Mouse (Mus musculus) ES-Bruce4 (cell line): Measurements from ENCODE around the gene Stk24. TPM values are rescaled to one million over a fixed set of nuclear protein-coding genes. Genes with fewer than 3 reads are reported as not detected.

Source experiments
- H3K27ac ChIP-seq: 2 replicates; pipeline ENCODE4 v1.5.1; 2012; ENCODE audit warnings: low read length, inconsistent platforms; ENCODE audit not compliant: insufficient read depth
- H3K27me3 ChIP-seq: 2 replicates; pipeline ENCODE4 v1.6.1; 2012; ENCODE audit warnings: mild to moderate bottlenecking, low read length, inconsistent platforms; ENCODE audit not compliant: control insufficient read depth, poor library complexity, insufficient read depth, severe bottlenecking
- H3K36me3 ChIP-seq: 2 replicates; pipeline ENCODE4 v1.6.1; 2012; ENCODE audit warnings: inconsistent platforms, mild to moderate bottlenecking, low read length, moderate library complexity; ENCODE audit not compliant: control insufficient read depth, poor library complexity, insufficient read depth, severe bottlenecking
- H3K4me1 ChIP-seq: one replicate; pipeline ENCODE4 v1.8.1; 2011; ENCODE audit warnings: low read length; ENCODE audit not compliant: control insufficient read depth, insufficient read depth
- H3K4me3 ChIP-seq: 2 replicates; pipeline ENCODE4 v1.5.1; 2011; ENCODE audit warnings: low read depth, mild to moderate bottlenecking, low read length
- H3K9ac ChIP-seq: 2 replicates; pipeline ENCODE4 v1.6.1; 2012; ENCODE audit warnings: low read depth, mild to moderate bottlenecking, inconsistent platforms; ENCODE audit not compliant: poor library complexity, severe bottlenecking
- H3K9me3 ChIP-seq: replicated peaks from 2 replicates; pipeline ENCODE4 v1.6.1; 2012; ENCODE audit warnings: mild to moderate bottlenecking, low read length, inconsistent platforms; ENCODE audit not compliant: control insufficient read depth, poor library complexity, insufficient read depth, severe bottlenecking
- CTCF ChIP-seq: IDR thresholded peaks from one replicate; pipeline ENCODE4 v1.8.1; 2011; ENCODE audit warnings: low read depth, low read length
- EP300 ChIP-seq: IDR thresholded peaks from 2 replicates; pipeline ENCODE4 v1.6.1; 2011; ENCODE audit warnings: low read depth, low read length; ENCODE audit not compliant: insufficient read depth
- POLR2A ChIP-seq: IDR thresholded peaks from one replicate; pipeline ENCODE4 v1.8.1; 2011; ENCODE audit warnings: low read length; ENCODE audit not compliant: insufficient read depth
- polyA plus RNA-seq: library from polyadenylated mRNA; stranded (reverse); fragments of >200 nt; gene quantifications from 2 replicates; pipeline ENCODE4 v1.2.4, GENCODE M21; 2011; ENCODE audit warnings: low read depth; ENCODE audit not compliant: missing spikeins, insufficient read depth, insufficient read length

The Stk24 gene
- polyA plus RNA-seq, 1 experiment: 135 TPM

GRCm38 (mm10) chr14:121347134-121347533 lies 32.7 kb downstream of the Stk24 start:
- no peak overlapping the region for H3K4me3 ChIP-seq
- no peak overlapping the region for H3K9ac ChIP-seq
- no peaks in the 10 kb centered on the region for H3K9me3 ChIP-seq
- no peak overlapping the region for H3K27ac ChIP-seq
- H3K27me3 ChIP-seq: no peaks in the 10 kb centered on the region
- H3K36me3 ChIP-seq: no peaks in the 10 kb centered on the region
- peaks cover 2% of the 10 kb centered on the region for H3K4me1 ChIP-seq
- TF ChIP-seq POLR2A (no peak), CTCF (no peak), EP300 (no peak)

GRCm38 (mm10) chr14:121346654-121347053 lies 33.2 kb downstream of the Stk24 start:
- Histone ChIP-seq H3K4me1 (peaks cover 2% of the 10 kb centered on the region), H3K4me3 (no peak overlapping the region), H3K9ac (no peak overlapping the region), H3K9me3 (no peaks in the 10 kb centered on the region), H3K36me3 (no peaks in the 10 kb centered on the region), H3K27me3 (no peaks in the 10 kb centered on the region), H3K27ac (no peak overlapping the region)
- no peak for TF ChIP-seq EP300
- TF ChIP-seq POLR2A: no peak
- no peak for TF ChIP-seq CTCF

- Histone ChIP-seq H3K4me1 (peaks cover 2% of the 10 kb centered on the region), H3K27me3 (no peaks in the 10 kb centered on the region), H3K9me3 (no peaks in the 10 kb centered on the region), H3K27ac (no peak overlapping the region), H3K9ac (no peak overlapping the region), H3K4me3 (no peak overlapping the region), H3K36me3 (no peaks in the 10 kb centered on the region)
- TF ChIP-seq POLR2A (no peak), CTCF (peak; percentile 34)
Measured at GRCm38 (mm10) chr14:121346053-121346452, 33.8 kb downstream of the Stk24 start.

- Histone ChIP-seq H3K27me3 (no peaks in the 10 kb centered on the region), H3K36me3 (no peaks in the 10 kb centered on the region), H3K9me3 (no peaks in the 10 kb centered on the region), H3K27ac (no peak overlapping the region; the same call in 1 of the 2 replicates), H3K9ac (no peak overlapping the region), H3K4me1 (peaks cover 2% of the 10 kb centered on the region), H3K4me3 (no peak overlapping the region)
- TF ChIP-seq CTCF (no peak), EP300 (no peak), POLR2A (no peak)
Measured at GRCm38 (mm10) chr14:121344928-121345327, 34.9 kb downstream of the Stk24 start.

- H3K4me1 ChIP-seq: peaks cover 2% of the 10 kb centered on the region
- no peak overlapping the region for H3K9ac ChIP-seq
- no peak overlapping the region for H3K4me3 ChIP-seq
Measured at GRCm38 (mm10) chr14:121342885-121343284, 36.9 kb downstream of the Stk24 start.

GRCm38 (mm10) chr14:121339951-121340401 lies 39.8 kb downstream of the Stk24 start:
- Histone ChIP-seq H3K9ac (no peak overlapping the region), H3K27ac (no peak overlapping the region), H3K27me3 (no peaks in the 10 kb centered on the region), H3K4me1 (no peaks in the 10 kb centered on the region), H3K4me3 (no peak overlapping the region), H3K9me3 (no peaks in the 10 kb centered on the region), H3K36me3 (0 out of 2 replicates have a peak, but pooled peaks cover 4% of the 10 kb centered on the region)
- TF ChIP-seq POLR2A (no peak), EP300 (no peak), CTCF (no peak)

More at GRCm38 (mm10) chr14:121342885-121343284, 36.9 kb downstream of the Stk24 start:
- no peak overlapping the region for H3K27ac ChIP-seq
- H3K36me3 ChIP-seq: no peaks in the 10 kb centered on the region
- no peaks in the 10 kb centered on the region for H3K27me3 ChIP-seq
- no peak for TF ChIP-seq POLR2A
- TF ChIP-seq CTCF: no peak
- no peak for TF ChIP-seq EP300
- H3K9me3 ChIP-seq: no peaks in the 10 kb centered on the region
